Mouse (Mus musculus): Measurements from ENCODE around the gene Etv6.

DNA sequence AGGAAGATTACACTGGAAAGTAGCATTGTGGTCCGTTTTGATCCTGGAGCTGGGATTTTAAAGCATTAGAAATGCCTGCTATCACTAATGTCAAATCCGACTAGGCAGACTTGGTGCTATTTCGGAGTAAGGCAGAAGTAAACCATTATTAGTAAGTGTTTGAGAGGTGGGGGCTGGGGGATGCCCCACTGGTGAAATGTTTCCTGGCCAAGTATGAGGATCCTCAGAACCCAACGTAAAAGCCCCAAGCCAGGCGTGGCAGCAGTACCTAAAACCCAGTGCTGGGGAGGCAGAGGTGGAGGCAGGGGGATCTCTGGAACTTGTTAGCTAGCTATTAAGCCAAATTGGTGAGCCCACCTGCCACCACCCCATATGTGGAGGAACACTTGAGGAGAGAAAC is 83.0 kb downstream of the Etv6 start:
- TF ChIP-seq CTCF (IDR thresholded peaks at IDR 0.05; ENCODE audit: control insufficient read depth, insufficient read depth, insufficient replicate concordance, low read depth, low read length) (no peak), POLR2A (IDR thresholded peaks at IDR 0.05; ENCODE audit: control insufficient read depth, low read depth, low read length) (no peak)

Data from testis, adult 2 months (tissue).